Mouse (Mus musculus) limb, embryonic 12.5 days (tissue): ENCODE measurements at regions not wholly inside any gene's neighbourhood (a gene's known extent, or its start where the extent isn't known, plus 50 kb on each side); places are given as distances from the start of the nearest gene placed in this dataset.

Experiments
- ATAC-seq: fragments of 200-750 bp; cut with Nextera tagmentation; 2 replicates; pipeline ENCODE4 v1.8.0; 2017; ENCODE audit warnings: low read depth, moderate TSS enrichment; ENCODE audit not compliant: insufficient number of reproducible peaks, insufficient read depth, low FRiP score, low TSS enrichment
- H3K27ac ChIP-seq: fragments of 300-500 bp; sonication (generic); 2 replicates; pipeline ENCODE4 v1.5.1; 2016; ENCODE audit warnings: mild to moderate bottlenecking, moderate library complexity
- H3K27me3 ChIP-seq: fragments of 300-500 bp; sonication (generic); 2 replicates; pipeline ENCODE4 v1.6.1; 2016; ENCODE audit warnings: mild to moderate bottlenecking, moderate library complexity
- H3K36me3 ChIP-seq: fragments of 300-500 bp; sonication (generic); 2 replicates; pipeline ENCODE4 v1.6.1; 2016; ENCODE audit warnings: mild to moderate bottlenecking, moderate library complexity
- H3K4me1 ChIP-seq: fragments of 300-500 bp; sonication (generic); replicated peaks from 2 replicates; pipeline ENCODE4 v1.6.1; 2016
- H3K4me2 ChIP-seq: fragments of 300-500 bp; sonication (generic); 2 replicates; pipeline ENCODE4 v1.6.1; 2016; ENCODE audit warnings: mild to moderate bottlenecking, moderate library complexity
- H3K4me3 ChIP-seq: fragments of 300-500 bp; sonication (generic); replicated peaks from 2 replicates; pipeline ENCODE4 v1.5.1; 2016; ENCODE audit warnings: mild to moderate bottlenecking
- H3K9ac ChIP-seq: fragments of 300-500 bp; sonication (generic); replicated peaks from 2 replicates; pipeline ENCODE4 v1.6.1; 2016; ENCODE audit warnings: mild to moderate bottlenecking, moderate library complexity
- H3K9me3 ChIP-seq: fragments of 300-500 bp; sonication (generic); 2 replicates; pipeline ENCODE4 v1.6.1; 2016; ENCODE audit warnings: mild to moderate bottlenecking, moderate library complexity
- WGBS: fragments of 180-500 bp; shearing (Covaris S2); methylation state at CpG from one replicate; pipeline ENCODE4 v1.1.7; 2016; 5-methylcytosine and 5-hydroxymethylcytosine counted together

DNA sequence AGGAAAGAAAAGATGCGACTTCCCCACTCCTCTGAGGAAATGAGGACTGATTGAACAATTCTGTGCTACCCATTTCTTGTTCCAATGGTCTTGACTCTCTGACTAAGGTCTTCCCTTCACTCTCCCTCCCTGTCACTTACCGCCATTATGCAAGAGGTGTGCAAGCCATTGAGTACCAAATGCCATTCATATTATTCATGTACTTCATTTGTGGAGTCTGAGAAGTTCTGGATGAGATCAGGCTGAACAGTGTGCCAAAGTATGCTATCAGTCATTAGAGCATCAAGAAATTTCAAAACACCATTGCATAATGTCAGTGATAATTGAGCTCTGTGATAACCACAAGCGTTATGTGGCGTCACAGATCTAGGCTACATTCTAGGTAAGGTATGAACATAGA, 229.1 kb upstream of the Marcks start:
- Histone ChIP-seq H3K9ac (no peak overlapping the region), H3K4me2 (no peak overlapping the region), H3K27ac (no peak overlapping the region), H3K4me3 (no peak overlapping the region), H3K9me3 (no peaks in the 10 kb centered on the region), H3K4me1 (no peaks in the 10 kb centered on the region), H3K36me3 (no peaks in the 10 kb centered on the region), H3K27me3 (no peaks in the 10 kb centered on the region)
- 93% methylated on average over 4 of the region's 4 CpGs for WGBS
- ATAC-seq: no peak

DNA sequence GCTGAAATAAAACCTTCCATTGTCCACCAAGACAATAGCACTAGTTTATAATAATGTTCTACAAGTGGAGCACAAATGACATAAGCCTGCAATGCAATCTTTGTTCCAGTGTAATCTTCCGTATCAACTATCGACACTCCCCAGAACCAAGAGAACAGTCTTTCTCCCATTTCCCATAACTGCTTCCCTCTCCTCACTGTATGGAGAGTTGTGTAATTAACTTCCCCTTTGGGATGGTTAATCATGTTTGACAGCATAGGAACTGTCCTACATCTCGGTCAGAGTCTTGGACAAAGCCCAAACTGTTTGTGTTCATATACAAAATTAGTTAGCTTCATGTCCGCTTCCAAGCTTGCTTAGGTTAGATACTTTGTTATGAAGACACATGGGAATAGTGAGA, 225.8 kb upstream of the Marcks start:
- no peak overlapping the region for H3K4me3 ChIP-seq
- no peak overlapping the region for H3K27ac ChIP-seq
- no peak for ATAC-seq
- no peaks in the 10 kb centered on the region for H3K36me3 ChIP-seq
- no peaks in the 10 kb centered on the region for H3K4me1 ChIP-seq
- WGBS: 84% methylated on average over 4 of the region's 4 CpGs
- no peak overlapping the region for H3K4me2 ChIP-seq
- H3K9ac ChIP-seq: no peak overlapping the region
- no peaks in the 10 kb centered on the region for H3K27me3 ChIP-seq
- H3K9me3 ChIP-seq: no peaks in the 10 kb centered on the region

DNA sequence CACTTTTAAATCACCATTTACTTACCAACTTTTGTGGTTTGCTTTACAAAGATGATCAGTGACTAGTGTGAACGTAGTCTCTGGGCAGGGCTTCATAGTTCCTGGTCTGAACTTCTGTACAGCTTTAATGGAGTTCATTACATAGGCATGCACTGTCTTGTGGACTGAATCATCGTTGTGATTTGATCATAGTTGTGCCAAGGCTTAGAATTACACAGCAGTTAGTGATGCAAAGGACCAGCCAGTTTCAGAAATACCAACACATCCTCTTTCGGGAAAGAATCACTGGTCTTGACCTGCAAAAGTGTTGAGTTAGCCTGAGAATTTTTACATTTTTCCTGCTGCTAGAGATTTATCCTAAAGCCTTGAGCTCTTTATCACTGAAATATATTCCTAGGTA, 222.3 kb upstream of the Marcks start:
- no peak overlapping the region for H3K4me2 ChIP-seq
- H3K4me1 ChIP-seq: peaks cover 22% of the 10 kb centered on the region
- no peaks in the 10 kb centered on the region for H3K9me3 ChIP-seq
- no peak overlapping the region for H3K9ac ChIP-seq
- ATAC-seq: no peak
- H3K36me3 ChIP-seq: no peaks in the 10 kb centered on the region
- no peaks in the 10 kb centered on the region for H3K27me3 ChIP-seq
- 86% methylated on average over 3 of the region's 3 CpGs for WGBS
- H3K4me3 ChIP-seq: no peak overlapping the region
- no peak overlapping the region for H3K27ac ChIP-seq

DNA sequence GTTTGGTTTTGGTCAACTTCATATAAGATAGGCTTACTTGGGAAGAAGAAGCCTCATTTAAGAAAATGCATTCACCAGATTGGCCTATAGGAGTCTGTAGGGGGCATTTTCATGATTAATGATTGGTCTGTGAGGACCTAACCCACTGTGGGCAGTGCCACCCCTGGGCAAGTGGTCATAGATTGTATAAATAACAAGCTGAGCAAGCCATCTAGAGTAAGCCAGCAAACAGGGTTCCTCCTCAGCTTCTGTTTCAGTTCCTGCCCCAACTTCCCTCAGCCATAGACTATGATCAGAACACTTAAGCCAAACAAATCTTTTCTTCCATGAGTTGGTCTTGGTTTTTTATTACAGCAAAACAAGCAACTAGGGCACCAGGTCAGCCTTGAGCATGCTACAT, 220.2 kb upstream of the Marcks start:
- no peak overlapping the region for H3K4me3 ChIP-seq
- H3K27ac ChIP-seq: peak overlapping the region; percentile 75
- no peak for ATAC-seq
- H3K4me2 ChIP-seq: no peak overlapping the region
- H3K9ac ChIP-seq: no peak overlapping the region
- H3K9me3 ChIP-seq: no peaks in the 10 kb centered on the region
- no peaks in the 10 kb centered on the region for H3K36me3 ChIP-seq
- H3K27me3 ChIP-seq: no peaks in the 10 kb centered on the region
- peaks cover 22% of the 10 kb centered on the region for H3K4me1 ChIP-seq

DNA sequence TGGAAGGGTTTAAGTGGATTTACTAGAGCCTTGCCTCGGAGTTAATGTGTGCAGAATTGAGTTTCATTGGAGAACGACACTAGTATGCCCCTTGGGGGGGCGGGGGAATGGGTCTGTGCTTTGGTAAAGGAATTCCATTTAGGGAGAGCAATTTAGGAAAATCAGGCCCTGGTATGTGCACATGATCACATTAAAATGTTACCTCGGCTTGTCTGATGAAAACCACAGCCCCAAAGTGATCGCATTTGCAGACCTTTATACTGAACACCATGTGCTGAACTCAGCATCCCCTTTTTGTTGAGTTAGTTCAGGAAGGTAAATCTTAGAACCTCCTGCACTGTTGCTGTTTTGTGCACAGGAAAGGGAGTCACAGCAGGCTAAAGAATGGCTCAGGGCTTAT, 219.6 kb upstream of the Marcks start:
- Histone ChIP-seq H3K4me1 (peaks cover 22% of the 10 kb centered on the region), H3K27me3 (no peaks in the 10 kb centered on the region), H3K27ac (peak overlapping the region; percentile 75), H3K9me3 (no peaks in the 10 kb centered on the region), H3K4me2 (no peak overlapping the region), H3K9ac (no peak overlapping the region), H3K36me3 (no peaks in the 10 kb centered on the region), H3K4me3 (no peak overlapping the region)
- ATAC-seq: peak; percentile 85
- WGBS: 32% methylated on average over 5 of the region's 5 CpGs

DNA sequence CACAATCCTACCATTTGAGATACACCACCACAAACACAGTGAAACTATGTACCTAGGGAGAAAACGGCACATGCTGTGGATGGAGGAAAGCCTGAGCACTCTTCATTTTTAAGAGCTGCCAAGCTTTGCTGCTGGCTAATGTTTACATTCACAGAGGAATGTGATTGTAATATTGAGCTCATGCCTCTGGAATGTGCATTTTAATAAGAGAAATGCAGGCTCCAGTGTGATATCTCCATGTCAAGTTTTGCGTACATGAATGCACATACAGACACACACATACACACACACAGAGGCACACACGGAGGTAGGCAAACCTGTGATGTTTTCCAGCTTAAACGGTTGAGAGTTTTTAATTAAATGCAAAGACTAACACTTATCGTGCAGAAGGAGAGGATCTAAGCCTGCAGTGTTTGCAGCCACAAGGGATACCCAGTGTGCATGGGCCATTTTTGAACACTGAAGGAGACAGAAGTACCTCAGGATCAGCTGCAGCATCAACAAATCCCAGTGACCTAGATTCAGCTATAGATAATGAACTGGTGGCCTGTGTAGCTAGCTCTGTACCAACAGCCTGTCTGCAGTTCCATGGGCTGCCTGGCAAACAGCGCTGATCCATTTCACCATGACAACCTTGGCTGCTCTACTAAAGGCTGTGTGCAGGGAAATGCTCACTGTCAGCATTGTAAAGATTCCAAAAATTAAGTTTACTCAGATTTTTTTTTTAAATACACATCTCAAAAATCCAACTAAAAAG, 218.8 kb upstream of the Marcks start:
- no peaks in the 10 kb centered on the region for H3K9me3 ChIP-seq
- peaks cover 22% of the 10 kb centered on the region for H3K4me1 ChIP-seq
- no peak; the same call in 1 of the 2 replicates for ATAC-seq
- H3K4me2 ChIP-seq: no peak overlapping the region
- 61% methylated on average over 6 of the region's 6 CpGs for WGBS
- peak overlapping the region; percentile 75; the same call in 1 of the 2 replicates for H3K27ac ChIP-seq
- no peaks in the 10 kb centered on the region for H3K27me3 ChIP-seq
- H3K4me3 ChIP-seq: no peak overlapping the region
- H3K9ac ChIP-seq: no peak overlapping the region
- no peaks in the 10 kb centered on the region for H3K36me3 ChIP-seq

DNA sequence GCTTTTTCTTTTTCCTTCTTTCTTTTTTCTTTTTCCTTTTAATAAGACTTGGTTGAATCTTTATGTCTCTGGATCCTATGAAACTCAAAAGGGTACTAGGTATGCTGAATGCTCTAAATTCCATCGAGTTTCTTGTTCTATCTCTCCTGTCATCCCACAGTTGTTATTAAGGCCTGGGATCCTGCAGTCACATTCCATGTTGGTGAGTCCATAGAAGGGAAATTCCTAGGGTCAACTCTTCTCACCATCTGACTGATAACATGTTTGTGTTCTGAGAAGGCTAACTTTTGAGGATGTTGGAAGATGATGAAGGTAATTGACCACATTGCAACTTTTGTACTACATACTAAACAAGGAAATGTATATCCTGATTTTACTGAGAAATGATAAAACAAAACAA, 210.5 kb upstream of the Marcks start:
- no peaks in the 10 kb centered on the region for H3K36me3 ChIP-seq
- H3K27ac ChIP-seq: no peak overlapping the region
- H3K4me1 ChIP-seq: no peaks in the 10 kb centered on the region
- no peaks in the 10 kb centered on the region for H3K27me3 ChIP-seq
- 83% methylated on average over 1 of the region's 1 CpGs for WGBS
- H3K4me2 ChIP-seq: no peak overlapping the region
- H3K9ac ChIP-seq: no peak overlapping the region
- no peaks in the 10 kb centered on the region for H3K9me3 ChIP-seq
- no peak overlapping the region for H3K4me3 ChIP-seq
- ATAC-seq: no peak

DNA sequence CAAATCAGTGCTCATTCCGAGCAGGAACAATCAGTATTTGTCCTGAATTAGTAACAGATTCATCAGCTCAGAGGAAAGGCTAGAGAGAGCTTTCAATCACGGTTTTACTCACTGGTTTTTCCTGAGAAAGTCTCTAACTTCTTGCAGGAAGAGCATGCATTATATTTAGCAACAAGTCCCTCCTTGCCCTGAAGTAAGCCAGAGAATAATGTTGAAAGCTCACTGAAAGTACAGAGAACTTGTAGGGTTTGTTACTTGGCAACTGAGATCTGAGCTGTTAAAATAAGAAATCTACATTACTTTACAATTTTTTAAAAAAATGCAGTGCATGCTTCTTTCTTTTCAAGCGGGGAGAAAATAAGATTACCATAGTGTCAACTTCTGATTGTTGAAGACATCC, 209.7 kb upstream of the Marcks start:
- ATAC-seq: no peak
- Histone ChIP-seq H3K4me3 (no peak overlapping the region), H3K9me3 (no peaks in the 10 kb centered on the region), H3K36me3 (no peaks in the 10 kb centered on the region), H3K4me2 (no peak overlapping the region), H3K27me3 (no peaks in the 10 kb centered on the region), H3K4me1 (no peaks in the 10 kb centered on the region), H3K27ac (no peak overlapping the region), H3K9ac (no peak overlapping the region)
- 66% methylated on average over 3 of the region's 3 CpGs for WGBS

DNA sequence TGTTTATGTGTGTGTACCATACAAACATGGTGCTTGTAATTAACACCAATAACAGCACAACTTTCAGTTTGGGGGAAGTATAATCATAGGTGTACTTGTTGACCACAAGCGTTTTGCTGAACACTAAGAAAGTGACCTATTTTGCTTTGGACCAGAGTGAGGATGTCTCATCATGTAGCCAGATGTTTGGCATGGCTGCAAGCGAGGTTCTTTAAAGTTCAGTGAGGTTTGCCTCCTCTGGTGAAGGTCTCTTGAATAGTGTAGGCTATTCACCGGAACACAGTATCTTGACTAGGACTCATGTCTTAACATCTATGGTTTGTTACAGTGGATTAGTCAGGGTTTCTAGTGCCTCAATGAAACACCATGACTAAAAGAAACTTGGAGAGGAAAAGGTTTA, 208.9 kb upstream of the Marcks start:
- no peak overlapping the region for H3K27ac ChIP-seq
- ATAC-seq: no peak
- no peaks in the 10 kb centered on the region for H3K4me1 ChIP-seq
- no peaks in the 10 kb centered on the region for H3K27me3 ChIP-seq
- H3K4me2 ChIP-seq: no peak overlapping the region
- 91% methylated on average over 3 of the region's 3 CpGs for WGBS
- no peaks in the 10 kb centered on the region for H3K9me3 ChIP-seq
- H3K36me3 ChIP-seq: no peaks in the 10 kb centered on the region
- no peak overlapping the region for H3K4me3 ChIP-seq
- H3K9ac ChIP-seq: no peak overlapping the region

DNA sequence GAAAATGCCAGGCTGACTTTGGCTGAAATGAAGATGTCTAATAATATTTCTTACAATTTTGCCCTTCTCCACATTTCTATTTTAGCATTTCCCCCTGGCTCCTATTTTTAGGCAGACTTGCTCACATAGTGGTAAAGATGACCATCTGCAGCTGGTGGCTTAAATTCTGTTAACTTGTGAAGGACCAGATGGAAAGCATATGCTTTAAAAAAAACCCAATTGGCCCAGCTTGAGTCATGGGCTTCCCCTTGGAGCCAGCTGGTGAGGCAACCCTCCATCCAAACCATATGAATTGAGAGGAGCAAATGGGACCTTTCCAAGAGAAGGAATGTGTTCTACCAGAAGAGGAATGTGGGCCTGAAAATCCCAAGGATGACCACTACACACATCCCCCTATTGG, 204.0 kb upstream of the Marcks start:
- Histone ChIP-seq H3K27ac (no peak overlapping the region), H3K9ac (no peak overlapping the region), H3K4me2 (no peak overlapping the region), H3K4me3 (no peak overlapping the region), H3K27me3 (no peaks in the 10 kb centered on the region), H3K9me3 (no peaks in the 10 kb centered on the region), H3K36me3 (no peaks in the 10 kb centered on the region), H3K4me1 (no peaks in the 10 kb centered on the region)
- no peak for ATAC-seq

DNA sequence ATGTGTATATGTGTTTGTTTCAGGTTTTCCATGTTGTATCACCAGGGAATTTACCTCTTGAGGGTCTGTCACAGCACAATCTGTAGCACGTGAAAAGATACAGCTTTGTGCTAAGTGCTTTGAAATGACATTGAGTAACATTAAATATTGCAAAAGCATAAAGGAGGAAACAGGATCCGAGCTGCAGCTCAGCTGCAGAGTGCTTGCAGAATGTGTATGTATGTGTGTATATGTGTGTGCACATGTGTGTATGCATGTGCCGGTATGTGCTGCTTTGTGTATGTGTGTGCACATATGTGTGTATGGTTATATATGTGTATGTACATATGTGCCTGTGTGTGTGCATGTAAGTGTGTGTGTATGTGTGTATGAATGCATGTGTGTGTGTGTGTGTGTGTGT, 200.9 kb upstream of the Marcks start:
- Histone ChIP-seq H3K9me3 (no peaks in the 10 kb centered on the region), H3K27me3 (no peaks in the 10 kb centered on the region), H3K4me1 (no peaks in the 10 kb centered on the region), H3K27ac (no peak overlapping the region), H3K4me3 (no peak overlapping the region), H3K36me3 (no peaks in the 10 kb centered on the region), H3K9ac (no peak overlapping the region), H3K4me2 (no peak overlapping the region)
- no peak for ATAC-seq
- 91% methylated on average over 3 of the region's 3 CpGs for WGBS
